Mouse (Mus musculus) monocyte, adult 5-6 weeks (primary cell): Measurements from ENCODE around the gene Pik3ap1. TPM values are rescaled to one million over a fixed set of nuclear protein-coding genes. Genes with fewer than 3 reads are reported as not detected.
"Not testable (repeated sequence)": the region's sequence is repeated elsewhere in the genome, so short reads cannot be mapped to it uniquely, and the experiment has no call there.

Source experiments
- ATAC-seq: fragments of 153-309, 156-312 bp; replicated peaks from 2 replicates; pipeline ENCODE4 v1.8.0; 2017; ENCODE audit warnings: mild to moderate bottlenecking; ENCODE audit not compliant: low TSS enrichment, insufficient number of reproducible peaks, severe bottlenecking, poor library complexity, low FRiP score
- total RNA-seq: library from RNA; stranded (forward); fragments of 200-1000, 200-491, 200-594 nt; gene quantifications from 3 replicates; pipeline ENCODE4 v1.2.3, GENCODE M21; 2017

The Pik3ap1 gene
- total RNA-seq = 216 to 241 TPM (median 224 TPM) in 3 replicates

GRCm38 (mm10) chr19:41384922-41385508 is at the start of gene Pik3ap1:
Gene Pik3ap1 (minus strand): TSS chr19:41385102.
- ATAC-seq = peak; percentile 25; the same call in 1 of the 2 replicates

- not testable (repeated sequence) for ATAC-seq
Measured at GRCm38 (mm10) chr19:41431512-41432164, 46.7 kb upstream of the Pik3ap1 start.

GRCm38 (mm10) chr19:41425927-41426772 is 41.2 kb upstream of the Pik3ap1 start:
- not testable (repeated sequence) for ATAC-seq

- ATAC-seq = no peak
Measured at GRCm38 (mm10) chr19:41421264-41421663, 36.4 kb upstream of the Pik3ap1 start.

- no peak for ATAC-seq
Measured at GRCm38 (mm10) chr19:41418786-41419185, 33.9 kb upstream of the Pik3ap1 start.

GRCm38 (mm10) chr19:41417995-41418394 is 33.1 kb upstream of the Pik3ap1 start:
- ATAC-seq = no peak

GRCm38 (mm10) chr19:41416201-41416600 is 31.3 kb upstream of the Pik3ap1 start:
- no peak for ATAC-seq

GRCm38 (mm10) chr19:41402603-41403002 is 17.7 kb upstream of the Pik3ap1 start:
- ATAC-seq = peak; percentile 97

GRCm38 (mm10) chr19:41390856-41391255 is 6.0 kb upstream of the Pik3ap1 start:
- ATAC-seq = peak; percentile 20; the same call in 1 of the 2 replicates

GRCm38 (mm10) chr19:41389351-41389750 is 4.4 kb upstream of the Pik3ap1 start:
- ATAC-seq = no peak

- ATAC-seq = peak; percentile 56
Measured at GRCm38 (mm10) chr19:41388242-41388641, 3.3 kb upstream of the Pik3ap1 start.

- ATAC-seq = no peak
Measured at GRCm38 (mm10) chr19:41387262-41387661, 2.4 kb upstream of the Pik3ap1 start.

GRCm38 (mm10) chr19:41384406-41384851 is 473 bp downstream of the Pik3ap1 start:
- no peak for ATAC-seq

- peak; percentile 37 for ATAC-seq
Measured at GRCm38 (mm10) chr19:41382391-41382978, 2.4 kb downstream of the Pik3ap1 start.

GRCm38 (mm10) chr19:41381581-41382239 is 3.2 kb downstream of the Pik3ap1 start:
- ATAC-seq = no peak; the same call in 1 of the 2 replicates

- no peak for ATAC-seq
Measured at GRCm38 (mm10) chr19:41379195-41379594, 5.7 kb downstream of the Pik3ap1 start.

- no peak for ATAC-seq
Measured at GRCm38 (mm10) chr19:41375791-41376190, 9.1 kb downstream of the Pik3ap1 start.

- ATAC-seq = no peak
Measured at GRCm38 (mm10) chr19:41375096-41375495, 9.8 kb downstream of the Pik3ap1 start.
